Mouse (Mus musculus): ENCODE results near the gene Tas2r113. TPM values are rescaled to one million over a fixed set of nuclear protein-coding genes. Genes with fewer than 3 reads are reported as not detected.

The Tas2r113 gene
- not detected for polyA plus RNA-seq (2017; shearing (Covaris generic))

DNA sequence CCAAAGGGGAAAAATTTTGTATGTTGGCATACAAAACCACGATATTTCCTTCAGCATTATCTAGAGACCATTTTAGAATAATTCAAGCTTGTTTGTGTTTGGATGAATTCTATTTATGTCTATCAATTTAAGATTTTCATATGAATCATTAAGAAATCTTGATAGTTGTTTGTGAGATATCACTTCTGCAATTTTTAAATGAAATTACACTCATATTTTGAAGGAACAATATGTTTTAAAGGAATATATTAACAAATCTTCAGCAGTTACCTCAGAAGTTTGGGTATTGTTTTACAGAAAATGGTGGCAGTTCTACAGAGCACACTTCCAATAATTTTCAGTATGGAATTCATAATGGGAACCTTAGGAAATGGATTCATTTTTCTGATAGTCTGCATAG lies at the start of gene Tas2r113:
Gene Tas2r113, plus strand, starts transcription at position 301 of the 400 bp plus-strand sequence.

DNA sequence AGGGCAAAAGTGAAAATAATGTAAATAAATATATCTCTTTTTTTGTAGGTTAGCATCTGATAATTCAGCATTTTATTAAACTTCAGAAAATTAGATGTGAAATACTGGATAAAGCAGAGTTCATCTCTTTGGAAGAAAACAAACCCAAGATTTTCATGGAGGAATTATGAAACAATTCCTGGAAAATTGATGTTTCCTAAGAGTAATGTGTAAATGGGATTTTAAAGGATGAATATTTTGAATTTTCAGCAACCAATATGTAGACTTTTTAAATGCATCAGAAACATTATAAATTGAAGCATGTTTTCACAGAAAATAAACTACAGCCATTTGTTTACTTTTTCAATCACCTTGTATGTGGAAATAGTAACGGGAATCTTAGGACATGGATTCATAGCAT lies 46.0 kb upstream of the Tas2r113 start, which contains the start of gene Tas2r123:
Gene Tas2r123, plus strand, starts transcription at position 301 of the 400 bp plus-strand sequence.

DNA sequence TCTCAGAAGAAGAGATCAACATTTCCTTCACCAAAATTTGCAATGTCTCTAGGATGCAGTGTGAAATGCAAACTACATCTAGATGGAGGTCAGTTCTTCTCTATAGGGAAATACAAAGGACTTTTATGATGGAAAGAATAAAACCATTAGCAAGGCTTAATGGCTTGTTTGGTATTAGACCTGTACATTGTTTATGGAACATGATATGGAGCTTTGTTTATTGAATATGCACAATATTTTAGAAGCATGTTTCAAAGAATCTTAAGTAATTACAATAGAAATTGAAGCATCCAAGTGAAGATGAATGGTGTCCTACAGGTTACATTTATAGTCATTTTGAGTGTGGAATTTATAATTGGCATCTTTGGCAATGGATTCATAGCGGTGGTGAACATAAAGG lies 37.7 kb upstream of the Tas2r113 start, which contains the start of gene Tas2r116:
Gene Tas2r116, plus strand, starts transcription at position 301 of the 400 bp plus-strand sequence.

DNA sequence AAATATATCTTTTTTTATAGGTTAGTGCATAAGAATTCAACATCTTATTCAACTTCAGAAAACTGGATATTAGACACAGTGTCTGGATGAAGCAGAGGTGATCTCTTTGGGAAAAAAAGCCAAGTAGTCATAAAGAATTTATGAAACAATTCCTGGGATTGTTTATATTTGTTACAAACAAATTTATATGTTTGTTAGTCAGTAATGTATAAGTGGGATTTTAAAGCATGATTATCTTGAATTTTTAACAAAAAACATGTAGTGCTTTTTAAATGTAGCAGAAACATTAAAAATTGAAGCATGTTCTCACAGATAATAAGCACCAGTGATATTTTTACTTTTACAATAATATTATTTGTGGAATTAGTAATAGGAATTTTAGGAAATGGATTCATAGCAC lies 25.1 kb upstream of the Tas2r113 start, which contains the start of gene Tas2r110:
Gene Tas2r110, plus strand, starts transcription at position 301 of the 400 bp plus-strand sequence.

DNA sequence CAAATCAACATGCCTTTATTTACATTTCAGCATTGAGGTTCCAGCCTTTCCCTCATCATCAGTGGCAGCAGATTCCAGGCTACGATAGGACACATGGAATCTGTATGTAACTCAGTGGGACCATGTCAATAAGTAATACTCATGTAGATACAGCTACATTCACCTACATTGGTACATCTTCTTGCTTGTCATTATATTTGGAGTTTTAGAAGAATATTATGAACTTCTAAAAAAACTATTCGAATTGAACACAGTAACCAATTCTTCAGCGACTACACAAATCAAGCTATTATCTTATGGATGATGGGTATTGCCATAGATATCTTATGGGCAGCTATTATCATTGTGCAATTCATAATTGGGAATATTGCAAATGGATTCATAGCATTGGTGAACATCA lies 16.5 kb downstream of the Tas2r113 start, which contains the start of gene Tas2r125:
Gene Tas2r125, plus strand, starts transcription at position 301 of the 400 bp plus-strand sequence.

Other genes starting within 250 kb of the Tas2r113 start
- gene A630073D07Rik, start 241.5 kb upstream of the Tas2r113 start, polyA plus RNA-seq (2017; shearing (Covaris generic)): not detected
- gene Tas2r120, start 236.1 kb upstream of the Tas2r113 start, polyA plus RNA-seq (2017; shearing (Covaris generic)): not detected
- not detected for gene Tas2r121, start 192.0 kb upstream of the Tas2r113 start, polyA plus RNA-seq (2017; shearing (Covaris generic))
- not detected for gene Tas2r122, start 181.1 kb upstream of the Tas2r113 start, polyA plus RNA-seq (2017; shearing (Covaris generic))
- gene Tas2r115, start 155.0 kb upstream of the Tas2r113 start, polyA plus RNA-seq (2017; shearing (Covaris generic)): not detected
- gene Tas2r124, start 138.3 kb upstream of the Tas2r113 start, polyA plus RNA-seq (2017; shearing (Covaris generic)): not detected
- not detected for gene Tas2r102, start 130.9 kb upstream of the Tas2r113 start, polyA plus RNA-seq (2017; shearing (Covaris generic))
- not detected for gene Tas2r136, start 114.8 kb upstream of the Tas2r113 start, polyA plus RNA-seq (2017; shearing (Covaris generic))
- gene Tas2r117, start 90.2 kb upstream of the Tas2r113 start, polyA plus RNA-seq (2017; shearing (Covaris generic)): not detected
- not detected for gene Tas2r123, start 45.9 kb upstream of the Tas2r113 start, polyA plus RNA-seq (2017; shearing (Covaris generic))
- not detected for gene Tas2r116, start 37.6 kb upstream of the Tas2r113 start, polyA plus RNA-seq (2017; shearing (Covaris generic))
- not detected for gene Tas2r110, start 25.0 kb upstream of the Tas2r113 start, polyA plus RNA-seq (2017; shearing (Covaris generic))
- gene Tas2r125, start 16.6 kb downstream of the Tas2r113 start, polyA plus RNA-seq (2017; shearing (Covaris generic)): not detected
- gene Tas2r129, start 58.1 kb downstream of the Tas2r113 start, polyA plus RNA-seq (2017; shearing (Covaris generic)): not detected
- not detected for gene Tas2r131, start 64.9 kb downstream of the Tas2r113 start, polyA plus RNA-seq (2017; shearing (Covaris generic))
- not detected for gene Tas2r109, start 88.0 kb downstream of the Tas2r113 start, polyA plus RNA-seq (2017; shearing (Covaris generic))
- gene Tas2r103, start 144.1 kb downstream of the Tas2r113 start, polyA plus RNA-seq (2017; shearing (Covaris generic)): not detected
- not detected for gene Tas2r140, start 162.8 kb downstream of the Tas2r113 start, polyA plus RNA-seq (2017; shearing (Covaris generic))
- gene Smim10l1, start 211.9 kb downstream of the Tas2r113 start, polyA plus RNA-seq (2017; shearing (Covaris generic)): 25.1 TPM